Mouse (Mus musculus): ENCODE results near the gene Kank3.

GRCm38 (mm10) chr17:33799277-33799676 lies 11.0 kb upstream of the Kank3 start:
- TF ChIP-seq CTCF (IDR thresholded peaks at IDR 0.05) (no peak), EP300 (IDR thresholded peaks at IDR 0.05) (no peak)

Data from lung, postnatal 0 days (tissue).